Mouse (Mus musculus) MEL (cell line): ENCODE results near the gene Aamp. TPM values are rescaled to one million over a fixed set of nuclear protein-coding genes. Genes with fewer than 3 reads are reported as not detected.

Source experiments
- DNase-seq: peaks from one replicate; pipeline ENCODE4 v3.0.0; 2011; ENCODE audit warnings: low read depth, low spot score
- H3K27ac ChIP-seq: 2 replicates; pipeline ENCODE4 v1.5.1; 2012; ENCODE audit warnings: low read depth, mild to moderate bottlenecking, control low read depth, low read length, moderate library complexity; ENCODE audit not compliant: control insufficient read depth
- H3K27me3 ChIP-seq, 2 experiments: fragments of 150-350 bp in 1 of 2; sonication (generic) in 1 of 2; 2 replicates each; pipeline ENCODE4 v1.6.1; 2012; ENCODE audit warnings: low read length in 2 of 2, mild to moderate bottlenecking in 2 of 2, improper control_type of control experiment in 1 of 2, moderate library complexity in 1 of 2; ENCODE audit not compliant: insufficient read depth in 2 of 2, control insufficient read depth in 1 of 2
- H3K36me3 ChIP-seq, 2 experiments: 2 replicates each; pipeline ENCODE4 v1.6.1; 2012 to 2014; ENCODE audit warnings: low read length in 2 of 2, improper control_type of control experiment in 1 of 2, inconsistent platforms in 1 of 2, mild to moderate bottlenecking in 1 of 2; ENCODE audit not compliant: insufficient read depth in 2 of 2, control insufficient read depth in 1 of 2
- H3K4me1 ChIP-seq, 2 experiments: fragments of 150-350 bp in 1 of 2; sonication (generic) in 1 of 2; 2 replicates each; pipeline ENCODE4 v1.6.1; 2012; ENCODE audit warnings: low read length in 2 of 2, improper control_type of control experiment in 1 of 2, mild to moderate bottlenecking in 1 of 2; ENCODE audit not compliant: insufficient read depth in 2 of 2, control insufficient read depth in 1 of 2
- H3K4me3 ChIP-seq, 2 experiments: fragments of 150-350 bp in 1 of 2; sonication (generic) in 1 of 2; 2 replicates each; pipeline ENCODE4 v1.5.1; 2012; ENCODE audit warnings: low read depth in 2 of 2, low read length in 2 of 2, mild to moderate bottlenecking in 2 of 2, moderate library complexity in 2 of 2, control low read depth in 1 of 2, improper control_type of control experiment in 1 of 2; ENCODE audit not compliant: control insufficient read depth in 1 of 2, insufficient read depth in 1 of 2
- H3K79me2 ChIP-seq: 2 replicates; pipeline ENCODE4 v1.6.1; 2012; ENCODE audit warnings: mild to moderate bottlenecking, low read length, moderate library complexity; ENCODE audit not compliant: control insufficient read depth, poor library complexity, insufficient read depth
- H3K9ac ChIP-seq: 2 replicates; pipeline ENCODE4 v1.6.1; 2012; ENCODE audit warnings: low read depth, mild to moderate bottlenecking, control low read depth, low read length, moderate library complexity; ENCODE audit not compliant: control insufficient read depth, poor library complexity, severe bottlenecking
- H3K9me3 ChIP-seq: fragments of 150-350 bp; sonication (generic); replicated peaks from 2 replicates; pipeline ENCODE4 v1.6.1; 2012; ENCODE audit warnings: mild to moderate bottlenecking, low read length, improper control_type of control experiment, moderate library complexity; ENCODE audit not compliant: insufficient read depth
- CHD1 ChIP-seq: IDR thresholded peaks from 2 replicates; pipeline ENCODE4 v1.6.1; 2012; ENCODE audit warnings: low read depth, mild to moderate bottlenecking, inconsistent platforms, low read length, improper control_type of control experiment
- CHD2 ChIP-seq: IDR thresholded peaks from 2 replicates; pipeline ENCODE4 v1.6.1; 2011; ENCODE audit warnings: low read length, improper control_type of control experiment
- CTCF ChIP-seq, 3 experiments: IDR thresholded peaks in 2 of 3; conservative IDR thresholded peaks in 1 of 3; 2 replicates each; pipeline ENCODE4 v1.5.1; 2011 to 2012; ENCODE audit warnings: low read length in 3 of 3, low read depth in 2 of 3, mild to moderate bottlenecking in 2 of 3, improper control_type of control experiment in 1 of 3, inconsistent platforms in 1 of 3, mixed read lengths in 1 of 3, moderate library complexity in 1 of 3; ENCODE audit not compliant: control insufficient read depth in 1 of 3, insufficient read depth in 1 of 3, poor library complexity in 1 of 3, severe bottlenecking in 1 of 3
- ELF1 ChIP-seq: IDR thresholded peaks from 2 replicates; pipeline ENCODE4 v1.6.1; 2014; ENCODE audit warnings: low read depth, mild to moderate bottlenecking, inconsistent platforms, low read length, improper control_type of control experiment, moderate library complexity
- EP300 ChIP-seq, 2 experiments: IDR thresholded peaks; 2 replicates each; pipeline ENCODE4 v1.6.1; 2011; ENCODE audit warnings: improper control_type of control experiment in 2 of 2, low read length in 2 of 2, low read depth in 1 of 2, mild to moderate bottlenecking in 1 of 2
- ETS1 ChIP-seq: IDR thresholded peaks from 2 replicates; pipeline ENCODE4 v1.6.1; 2012; ENCODE audit warnings: low read depth, mild to moderate bottlenecking, inconsistent platforms, low read length, improper control_type of control experiment, moderate library complexity
- GABPA ChIP-seq: IDR thresholded peaks from 2 replicates; pipeline ENCODE4 v1.6.1; 2012; ENCODE audit warnings: low read depth, mild to moderate bottlenecking, inconsistent platforms, low read length, improper control_type of control experiment, moderate library complexity
- GATA1 ChIP-seq: IDR thresholded peaks from 2 replicates; pipeline ENCODE4 v1.6.1; 2011; ENCODE audit warnings: low read depth, low read length, improper control_type of control experiment
- HCFC1 ChIP-seq: IDR thresholded peaks from 2 replicates; pipeline ENCODE4 v1.6.1; 2012; ENCODE audit warnings: low read depth, mild to moderate bottlenecking, inconsistent platforms, low read length, improper control_type of control experiment, moderate library complexity
- KAT2A ChIP-seq: conservative IDR thresholded peaks from 2 replicates; pipeline ENCODE4 v1.6.1; 2012; ENCODE audit warnings: low read depth, low read length, improper control_type of control experiment, inconsistent platforms
- MAZ ChIP-seq: IDR thresholded peaks from 2 replicates; pipeline ENCODE4 v1.6.1; 2012; ENCODE audit warnings: low read depth, mild to moderate bottlenecking, inconsistent platforms, low read length, improper control_type of control experiment
- MEF2A ChIP-seq: IDR thresholded peaks from 2 replicates; pipeline ENCODE4 v1.6.1; 2014; ENCODE audit warnings: low read depth, mild to moderate bottlenecking, inconsistent platforms, low read length, improper control_type of control experiment; ENCODE audit not compliant: poor library complexity, insufficient replicate concordance, severe bottlenecking; ENCODE audit errors: extremely low read depth
- MYB ChIP-seq: IDR thresholded peaks from 2 replicates; pipeline ENCODE4 v1.6.1; 2011; ENCODE audit warnings: mild to moderate bottlenecking, low read depth, low read length, improper control_type of control experiment
- MYC ChIP-seq: IDR thresholded peaks from 2 replicates; pipeline ENCODE4 v1.6.1; 2011; ENCODE audit warnings: low read depth, mild to moderate bottlenecking, low read length, improper control_type of control experiment, moderate library complexity
- NRF1 ChIP-seq: IDR thresholded peaks from 2 replicates; pipeline ENCODE4 v1.6.1; 2014; ENCODE audit warnings: low read depth, mild to moderate bottlenecking, inconsistent platforms, low read length, improper control_type of control experiment, moderate library complexity; ENCODE audit not compliant: poor library complexity, insufficient read depth, severe bottlenecking
- POLR2A ChIP-seq, 2 experiments: IDR thresholded peaks; 2 replicates each; pipeline ENCODE4 v1.6.1; 2011 to 2012; ENCODE audit warnings: low read length in 2 of 2, mild to moderate bottlenecking in 2 of 2, control low read depth in 1 of 2, improper control_type of control experiment in 1 of 2, low read depth in 1 of 2, moderate library complexity in 1 of 2; ENCODE audit not compliant: control insufficient read depth in 1 of 2, insufficient read depth in 1 of 2, poor library complexity in 1 of 2
- POLR2AphosphoS2 ChIP-seq: IDR thresholded peaks from 2 replicates; pipeline ENCODE4 v1.6.1; 2011; ENCODE audit warnings: low read length, improper control_type of control experiment
- POLR2AphosphoS5 ChIP-seq: IDR thresholded peaks from 2 replicates; pipeline ENCODE4 v1.6.1; 2012; ENCODE audit warnings: low read depth, borderline replicate concordance, mild to moderate bottlenecking, inconsistent platforms, low read length, moderate library complexity, mixed read lengths
- RAD21 ChIP-seq: IDR thresholded peaks from 2 replicates; pipeline ENCODE4 v1.6.1; 2011; ENCODE audit warnings: mild to moderate bottlenecking, low read depth, low read length, improper control_type of control experiment
- RCOR1 ChIP-seq: IDR thresholded peaks from 2 replicates; pipeline ENCODE4 v1.6.1; 2012; ENCODE audit warnings: low read depth, mild to moderate bottlenecking, inconsistent platforms, low read length, improper control_type of control experiment
- SMC3 ChIP-seq: IDR thresholded peaks from 2 replicates; pipeline ENCODE4 v1.6.1; 2011; ENCODE audit warnings: low read depth, low read length, improper control_type of control experiment
- TAL1 ChIP-seq: IDR thresholded peaks from 2 replicates; pipeline ENCODE4 v1.6.1; 2012; ENCODE audit warnings: mild to moderate bottlenecking, inconsistent platforms, low read length, moderate library complexity, mixed read lengths
- TBP ChIP-seq: IDR thresholded peaks from 2 replicates; pipeline ENCODE4 v1.8.0; 2011; ENCODE audit warnings: low read depth, low read length, improper control_type of control experiment
- TCF12 ChIP-seq: IDR thresholded peaks from 2 replicates; pipeline ENCODE4 v1.6.1; 2014; ENCODE audit warnings: low read depth, mild to moderate bottlenecking, inconsistent platforms, low read length, improper control_type of control experiment, moderate library complexity
- UBTF ChIP-seq: IDR thresholded peaks from 2 replicates; pipeline ENCODE4 v1.6.1; 2012; ENCODE audit warnings: low read depth, mild to moderate bottlenecking, inconsistent platforms, low read length, improper control_type of control experiment, moderate library complexity, borderline replicate concordance; ENCODE audit not compliant: insufficient read depth
- USF2 ChIP-seq, 2 experiments: IDR thresholded peaks; 2 replicates each; pipeline ENCODE4 v1.6.1; 2011 to 2012; ENCODE audit warnings: improper control_type of control experiment in 2 of 2, low read length in 2 of 2, borderline replicate concordance in 1 of 2, inconsistent platforms in 1 of 2, low read depth in 1 of 2, mild to moderate bottlenecking in 1 of 2; ENCODE audit not compliant: insufficient read depth in 1 of 2
- ZMIZ1 ChIP-seq: IDR thresholded peaks from 2 replicates; pipeline ENCODE4 v1.6.1; 2012; ENCODE audit warnings: low read depth, mild to moderate bottlenecking, inconsistent platforms, low read length, improper control_type of control experiment, moderate library complexity
- ZNF384 ChIP-seq: IDR thresholded peaks from 2 replicates; pipeline ENCODE4 v1.6.1; 2012; ENCODE audit warnings: low read depth, mild to moderate bottlenecking, inconsistent platforms, low read length, improper control_type of control experiment
- polyA plus RNA-seq, 2 experiments: library from polyadenylated mRNA; stranded (reverse) in 1 of 2; unstranded in 1 of 2; fragments of >175 nt in 1 of 2; fragments of >200 nt in 1 of 2; gene quantifications; 2 replicates each; pipeline versions ENCODE4 v1.2.1 to v1.2.4; 2012; ENCODE audit warnings: low replicate concordance in 2 of 2, low read depth in 1 of 2; ENCODE audit not compliant: insufficient read length in 2 of 2, insufficient read depth in 1 of 2, missing spikeins in 1 of 2
- total RNA-seq: library from RNA; depleted of rRNA; stranded (reverse); fragments of 300-350 nt; gene quantifications from 2 replicates; pipeline ENCODE4 v1.2.3, GENCODE M21; 2012

The Aamp gene
- total and polyA plus RNA-seq, 3 experiments: 108 to 169 TPM; not detected in 1

DNA sequence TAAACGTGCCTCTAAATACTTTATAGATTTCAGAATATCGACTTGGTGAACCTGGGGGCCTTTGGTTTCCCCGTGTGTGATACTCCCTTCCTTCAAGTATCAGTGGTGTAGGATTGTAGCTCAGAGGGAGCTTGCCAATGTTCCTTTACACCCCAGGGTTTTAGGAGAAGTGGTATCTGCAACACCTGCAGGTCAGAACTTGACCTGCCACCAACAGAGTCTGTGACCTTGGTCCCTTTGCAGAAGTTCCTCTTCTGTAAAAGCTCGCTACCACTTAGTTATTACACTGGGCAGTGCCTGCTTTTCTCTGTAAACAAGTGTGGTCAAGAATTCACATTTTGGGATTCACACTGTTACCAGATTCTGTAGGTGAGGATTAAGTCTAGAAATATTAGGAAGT lies 34.4 kb downstream of the Aamp start:
- H3K4me3 ChIP-seq: no peak overlapping the region
- no peak overlapping the region for H3K9ac ChIP-seq
- H3K9me3 ChIP-seq: no peaks in the 10 kb centered on the region
- no peaks in the 10 kb centered on the region for H3K27me3 ChIP-seq
- TF ChIP-seq UBTF (no peak), TBP (no peak), MAZ (no peak), EP300 (IDR thresholded peaks at IDR 0.05; ENCODE audit: low read depth in 1 of 2, low read length in 2 of 2) (no peak), SMC3 (no peak), POLR2AphosphoS5 (no peak), TAL1 (no peak), HCFC1 (no peak), KAT2A (no peak), ZMIZ1 (no peak), RAD21 (no peak), ZNF384 (no peak), CHD1 (no peak), MYB (no peak), POLR2AphosphoS2 (no peak), ETS1 (no peak), MEF2A (no peak), NRF1 (no peak), CTCF (IDR thresholded peaks at IDR 0.05 in 2 of 3, conservative IDR thresholded peaks at IDR 0.05 in 1 of 3; ENCODE audit: control insufficient read depth in 1 of 3, insufficient read depth in 1 of 3, low read depth in 2 of 3, low read length in 3 of 3, poor library complexity in 1 of 3, severe bottlenecking in 1 of 3) (no peak), RCOR1 (no peak)
- DNase-seq: no peak
- H3K4me1 ChIP-seq: peaks cover 17% of the 10 kb centered on the region in 2 experiments
- H3K27ac ChIP-seq: no peak overlapping the region
- peaks cover 14% of the 10 kb centered on the region for H3K79me2 ChIP-seq
- peaks cover 31 to 36% of the 10 kb centered on the region in 2 experiments for H3K36me3 ChIP-seq

GRCm38 (mm10) chr1:74249331-74249980 lies 35.1 kb downstream of the Aamp start:
- peaks cover 17% of the 10 kb centered on the region in 2 experiments for H3K4me1 ChIP-seq

More at GRCm38 (mm10) chr1:74249331-74249980, 35.1 kb downstream of the Aamp start:
- no peak overlapping the region for H3K9ac ChIP-seq
- H3K79me2 ChIP-seq: peaks cover 20% of the 10 kb centered on the region
- no peak for DNase-seq
- H3K9me3 ChIP-seq: no peaks in the 10 kb centered on the region
- H3K27ac ChIP-seq: peak overlapping the region; percentile 36; the same call in 1 of the 2 replicates
- peaks cover 30 to 36% of the 10 kb centered on the region in 2 experiments for H3K36me3 ChIP-seq
- TF ChIP-seq UBTF (no peak), SMC3 (no peak), POLR2AphosphoS2 (no peak), CHD2 (no peak), MYC (no peak), POLR2A (IDR thresholded peaks at IDR 0.05; ENCODE audit: control insufficient read depth in 1 of 2, insufficient read depth in 1 of 2, low read depth in 1 of 2, low read length in 2 of 2, poor library complexity in 1 of 2) (no peak), ELF1 (no peak), USF2 (IDR thresholded peaks at IDR 0.05; ENCODE audit: borderline replicate concordance in 1 of 2, insufficient read depth in 1 of 2, low read depth in 1 of 2, low read length in 2 of 2) (no peak), GABPA (no peak), POLR2AphosphoS5 (no peak), NRF1 (no peak), CHD1 (no peak), ZMIZ1 (no peak), MEF2A (no peak), TCF12 (no peak), TBP (no peak), GATA1 (no peak), TAL1 (no peak), ZNF384 (no peak), MYB (no peak)
- TF ChIP-seq, all 39 proteins: peak for 0
- Histone ChIP-seq H3K4me3 (no peak overlapping the region), H3K27me3 (no peaks in the 10 kb centered on the region)
